Mouse (Mus musculus): ENCODE measurements around the gene Gm20388.

GRCm38 (mm10) chr8:120428492-120428891 lies 517.9 kb downstream of the Gm20388 start:
- TF ChIP-seq CTCF (IDR thresholded peaks at IDR 0.05; ENCODE audit: borderline replicate concordance, extremely low read depth, insufficient read depth, insufficient read length) (no peak), POLR2A (IDR thresholded peaks at IDR 0.05; ENCODE audit: borderline replicate concordance, extremely low read depth, insufficient read depth, insufficient read length, poor library complexity, severe bottlenecking) (no peak)

Measured in brain, embryonic 14.5 days (tissue).